ENCODE assay signal across 26 mouse cellular contexts in the genomic region with DNA sequence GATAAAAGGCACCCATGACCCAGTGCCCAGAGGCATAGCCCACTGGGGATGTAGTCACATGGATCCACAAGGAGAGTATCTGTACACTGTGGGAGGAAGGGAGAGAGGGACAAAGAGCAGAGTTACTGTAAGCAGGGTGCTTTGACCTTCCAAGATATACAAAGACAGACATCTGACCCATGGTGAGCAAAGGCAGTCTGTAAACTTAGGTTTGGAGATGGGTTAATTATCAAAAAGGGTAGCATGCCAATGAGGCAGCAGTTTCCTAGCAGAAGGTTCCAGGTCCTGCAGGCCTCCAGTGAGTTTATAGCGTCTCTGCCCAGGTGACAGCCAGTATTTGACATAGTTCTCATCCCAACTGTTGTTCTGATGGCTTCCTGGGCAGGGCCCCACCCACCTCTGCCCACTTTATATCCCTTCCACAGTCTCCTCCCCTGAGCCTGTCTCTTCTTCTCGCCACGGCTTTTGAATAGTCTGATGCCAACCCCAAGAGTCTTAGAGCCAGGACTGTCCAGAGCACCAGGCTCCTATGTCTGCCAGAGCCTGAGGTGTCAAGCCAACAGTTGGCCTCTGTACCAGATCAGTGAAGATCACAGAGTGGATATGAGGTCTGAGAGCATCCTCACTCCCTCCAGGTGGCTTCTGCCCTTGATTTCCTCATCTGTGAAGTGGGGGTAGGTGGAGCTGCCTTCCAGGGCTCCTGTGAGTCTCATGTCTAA. TPM values are rescaled to one million over a fixed set of nuclear protein-coding genes. Genes with fewer than 3 reads are reported as not detected.
DNase-seq lines count a peak whose midpoint lies in the region; ATAC-seq and TF ChIP-seq lines count a peak whose summit lies in the region.
"Had no signal": no experiment of that assay in that cellular context is flagged by ENCODE, and none has a peak within 500 bp of the region (broad histone marks: within the 10 kb centered on the region; RNA-seq: fewer than 3 reads in every experiment).

No protein-coding gene starts in this region.

- no peak overlapping the region for H3K4me3 ChIP-seq in kidney, adult 2 months (ENCODE audit: insufficient read depth, low read depth, low read length)
- H3K4me3 ChIP-seq in kidney, embryonic 15.5 days (replicated peaks): no peak overlapping the region
- H3K4me3 ChIP-seq in liver, embryonic 16.5 days (ENCODE audit: low read depth, low read length): no peak overlapping the region
- H3K4me3 ChIP-seq in hindbrain, embryonic 12.5 days: no peak overlapping the region
- H3K4me3 ChIP-seq: embryonic facial prominence, embryonic 12.5 days; forebrain, embryonic 10.5 days; intestine, embryonic 15.5 days; liver, embryonic 13.5 days; lung, embryonic 15.5 days; midbrain, embryonic 10.5 days; myocyte; neural tube, embryonic 12.5 days had no signal

- no peaks in the 10 kb centered on the region; the same call in 1 of the 2 replicates for H3K36me3 ChIP-seq in kidney, adult 2 months (ENCODE audit: control insufficient read depth, insufficient read depth, low read length)
- H3K36me3 ChIP-seq in kidney, embryonic 15.5 days: no peaks in the 10 kb centered on the region
- H3K36me3 ChIP-seq in liver, embryonic 16.5 days (ENCODE audit: control insufficient read depth, insufficient read depth): no peaks in the 10 kb centered on the region
- no peaks in the 10 kb centered on the region for H3K36me3 ChIP-seq in hindbrain, embryonic 12.5 days
- H3K36me3 ChIP-seq: embryonic facial prominence, embryonic 12.5 days; forebrain, embryonic 10.5 days; intestine, embryonic 15.5 days; liver, embryonic 13.5 days; lung, embryonic 15.5 days; midbrain, embryonic 10.5 days; neural tube, embryonic 12.5 days had no signal

- H3K27me3 ChIP-seq in kidney, adult 2 months (replicated peaks; ENCODE audit: control insufficient read depth, insufficient read depth, low read length): no peaks in the 10 kb centered on the region
- peaks cover 64% of the 10 kb centered on the region for H3K27me3 ChIP-seq in kidney, embryonic 15.5 days
- H3K27me3 ChIP-seq in liver, embryonic 16.5 days (ENCODE audit: control insufficient read depth, insufficient read depth, low read depth, low read length): peaks cover 32% of the 10 kb centered on the region
- H3K27me3 ChIP-seq in hindbrain, embryonic 12.5 days: peaks cover 71% of the 10 kb centered on the region

- no peak overlapping the region for H3K4me2 ChIP-seq in kidney, embryonic 15.5 days
- H3K4me2 ChIP-seq in liver, embryonic 16.5 days (ENCODE audit: low read depth, low read length): no peak overlapping the region
- no peak overlapping the region for H3K4me2 ChIP-seq in hindbrain, embryonic 12.5 days (replicated peaks)
- H3K4me2 ChIP-seq: embryonic facial prominence, embryonic 12.5 days; intestine, embryonic 15.5 days; liver, embryonic 13.5 days; lung, embryonic 15.5 days; neural tube, embryonic 12.5 days had no signal

- peaks cover 13% of the 10 kb centered on the region; the same call in 1 of the 2 replicates for H3K4me1 ChIP-seq in kidney, adult 2 months (ENCODE audit: control insufficient read depth, insufficient read depth, low read length)
- peaks cover 19% of the 10 kb centered on the region for H3K4me1 ChIP-seq in kidney, embryonic 15.5 days
- H3K4me1 ChIP-seq in liver, embryonic 16.5 days (ENCODE audit: control insufficient read depth, low read depth, low read length): no peaks in the 10 kb centered on the region; the same call in 1 of the 2 replicates
- peaks cover 14% of the 10 kb centered on the region for H3K4me1 ChIP-seq in hindbrain, embryonic 12.5 days

- peak overlapping the region; percentile 83 for H3K27ac ChIP-seq in kidney, adult 2 months (ENCODE audit: insufficient read depth, low read depth, low read length)
- H3K27ac ChIP-seq in kidney, embryonic 15.5 days: no peak overlapping the region
- peak overlapping the region; percentile 20 for H3K27ac ChIP-seq in liver, embryonic 16.5 days (ENCODE audit: low read length)
- H3K27ac ChIP-seq in hindbrain, embryonic 12.5 days: no peak overlapping the region
- H3K27ac ChIP-seq: embryonic facial prominence, embryonic 12.5 days; forebrain, embryonic 10.5 days; hindbrain, postnatal 0 days; intestine, embryonic 15.5 days; liver, embryonic 13.5 days; lung, embryonic 15.5 days; midbrain, embryonic 10.5 days; neural tube, embryonic 12.5 days had no signal

- no peak for TF ChIP-seq POLR2A in kidney, adult 2 months (IDR thresholded peaks at IDR 0.05; ENCODE audit: low read depth, low read length)

- no peak for TF ChIP-seq CTCF in kidney, adult 2 months (conservative IDR thresholded peaks at IDR 0.05; ENCODE audit: insufficient read depth, insufficient read length, low read depth, low read length)

- no peaks in the 10 kb centered on the region for H3K9me3 ChIP-seq in kidney, embryonic 15.5 days (replicated peaks)
- no peaks in the 10 kb centered on the region for H3K9me3 ChIP-seq in liver, embryonic 16.5 days (replicated peaks; ENCODE audit: control insufficient read depth, low read length)
- H3K9me3 ChIP-seq in hindbrain, embryonic 12.5 days (replicated peaks): no peaks in the 10 kb centered on the region
- H3K9me3 ChIP-seq: embryonic facial prominence, embryonic 12.5 days; forebrain, embryonic 10.5 days; intestine, embryonic 15.5 days; liver, embryonic 13.5 days; lung, embryonic 15.5 days; midbrain, embryonic 10.5 days; neural tube, embryonic 12.5 days had no signal

- peak; percentile 88 for DNase-seq in kidney, adult 2 months
- no peak for DNase-seq in liver
- peak; percentile 62 for DNase-seq in kidney, postnatal 14 days
- DNase-seq in spleen, postnatal 10 days (ENCODE audit: low spot score in 2 of 2): no peak
- DNase-seq: adrenal gland, postnatal 14 days; cerebellum, adult 11-12 months; cerebellum, adult 9-11 months; embryo, embryonic 11 days; heart, postnatal 14 days; layer of hippocampus, adult 9-11 months; liver, embryonic 13.5 days; right cerebral cortex, postnatal 14 days; thymus, postnatal 14 days had no signal

- WGBS in kidney, adult 2 months: 42% methylated on average over 3 of the region's 3 CpGs
- WGBS in kidney, embryonic 15.5 days: 62% methylated on average over 3 of the region's 3 CpGs
- WGBS in liver, embryonic 16.5 days (ENCODE audit: insufficient replicate concordance): 44% methylated on average over 3 of the region's 3 CpGs
- 85% methylated on average over 3 of the region's 3 CpGs for WGBS in hindbrain, embryonic 12.5 days

- H3K9ac ChIP-seq in kidney, embryonic 15.5 days: no peak overlapping the region
- H3K9ac ChIP-seq in liver, embryonic 16.5 days (ENCODE audit: low read depth, low read length): no peak overlapping the region
- no peak overlapping the region for H3K9ac ChIP-seq in hindbrain, embryonic 12.5 days
- H3K9ac ChIP-seq: embryonic facial prominence, embryonic 12.5 days; intestine, embryonic 15.5 days; liver, embryonic 13.5 days; lung, embryonic 15.5 days; neural tube, embryonic 12.5 days had no signal

- no peak for ATAC-seq in kidney, embryonic 15.5 days (replicated peaks; ENCODE audit: low FRiP score)
- ATAC-seq in liver, embryonic 16.5 days (ENCODE audit: low read depth): no peak
- no peak for ATAC-seq in hindbrain, embryonic 12.5 days (ENCODE audit: low FRiP score)
- ATAC-seq: CD4-positive, CD25-positive, alpha-beta regulatory T cell, adult 4 months; forebrain, embryonic 16.5 days; hindbrain, postnatal 0 days; intestine, embryonic 15.5 days had no signal

RNA-seq across cellular contexts. Expression of a gene that starts 2.7 kb away (rescaled TPM):
- 31.3 and 32.5 TPM in 2 replicates for polyA plus RNA-seq in kidney, adult 2 months (2012; rRNA removed)
- 3.9 and 5.0 TPM in 2 replicates for polyA plus RNA-seq in kidney, embryonic 15.5 days (2015; fragmentation: Nextera tagmentation; extraction: Ambion mirVana)
- 41.8 and 51.3 TPM in 2 replicates for polyA plus RNA-seq in liver, embryonic 16.5 days (2015; fragmentation: Nextera tagmentation; extraction: Ambion mirVana)
- polyA plus RNA-seq in hindbrain, embryonic 12.5 days (2016; fragmentation: Nextera tagmentation; extraction: Ambion mirVana): 1.0 and 1.1 TPM in 2 replicates

Comparison
In these comparisons a context has a peak if more than half of its experiments do, and no peak if none do; other contexts are left out.
1. H3K27ac ChIP-seq: peak in kidney, adult 2 months (single experiment) and liver, embryonic 16.5 days (single experiment); none in kidney, embryonic 15.5 days (single experiment) and hindbrain, embryonic 12.5 days (single experiment).
2. DNase-seq: peak in kidney, adult 2 months (single experiment) and kidney, postnatal 14 days (single experiment); none in liver (single experiment) and spleen, postnatal 10 days (0 of 2).